Mouse (Mus musculus) hindbrain, postnatal 0 days (tissue): Measurements from ENCODE around the gene Tmem91. TPM values are rescaled to one million over a fixed set of nuclear protein-coding genes. Genes with fewer than 3 reads are reported as not detected.
A peak's percentile ranks its signal among the peaks of the same experiment; 100 is the strongest.

ENCODE experiments used
- ATAC-seq: fragments of 200-750 bp; cut with Nextera tagmentation; 2 replicates; pipeline ENCODE4 v1.8.0; 2017; ENCODE audit warnings: mild to moderate bottlenecking, moderate TSS enrichment, moderate library complexity
- DNase-seq: peaks from one replicate; pipeline ENCODE4 v3.0.0-alpha.2; 2015; ENCODE audit warnings: low spot score
- H3K27ac ChIP-seq: fragments of 300-500 bp; sonication (generic); 2 replicates; pipeline ENCODE4 v1.5.1; 2014; ENCODE audit warnings: mild to moderate bottlenecking
- H3K27me3 ChIP-seq: fragments of 300-500 bp; sonication (generic); 2 replicates; pipeline ENCODE4 v1.6.1; 2014; ENCODE audit warnings: low read length, mixed read lengths; ENCODE audit not compliant: insufficient read depth
- H3K36me3 ChIP-seq: fragments of 300-500 bp; sonication (generic); 2 replicates; pipeline ENCODE4 v1.6.1; 2014; ENCODE audit warnings: low read length, mixed read lengths; ENCODE audit not compliant: insufficient read depth
- H3K4me1 ChIP-seq: fragments of 300-500 bp; sonication (generic); 2 replicates; pipeline ENCODE4 v1.6.1; 2014; ENCODE audit warnings: antibody characterized with exemption, low read length, mixed read lengths; ENCODE audit not compliant: insufficient read depth
- H3K4me2 ChIP-seq: fragments of 300-500 bp; sonication (generic); 2 replicates; pipeline ENCODE4 v1.6.1; 2014; ENCODE audit warnings: low read depth, mild to moderate bottlenecking, low read length, moderate library complexity, mixed read lengths
- H3K4me3 ChIP-seq: fragments of 300-500 bp; sonication (generic); 2 replicates; pipeline ENCODE4 v1.5.1; 2014; ENCODE audit warnings: low read length
- H3K9ac ChIP-seq: fragments of 300-500 bp; sonication (generic); replicated peaks from 2 replicates; pipeline ENCODE4 v1.6.1; 2014; ENCODE audit warnings: mild to moderate bottlenecking, low read length, moderate library complexity, mixed read lengths
- H3K9me3 ChIP-seq: fragments of 300-500 bp; sonication (generic); 2 replicates; pipeline ENCODE4 v1.6.1; 2016; ENCODE audit warnings: low read length, mixed read lengths
- CTCF ChIP-seq: IDR thresholded peaks from 2 replicates; pipeline ENCODE4 v1.5.1; 2016; ENCODE audit warnings: antibody characterized with exemption, control low read depth, low read depth
- WGBS: fragments of 180-500 bp; shearing (Covaris S2); extraction: QIAGEN DNeasy Blood & Tissue Kit; methylation state at CpG from one replicate; pipeline ENCODE4 v1.1.7; 2014; 5-methylcytosine and 5-hydroxymethylcytosine counted together
- polyA plus RNA-seq: library from polyadenylated mRNA; unstranded; fragments of >200 nt; fragmentation: Nextera tagmentation; extraction: Ambion mirVana; gene quantifications from 2 replicates; pipeline ENCODE4 v1.2.1, GENCODE M21; 2015
- total RNA-seq: library from RNA; depleted of rRNA; stranded (reverse); fragments of >200 nt; gene quantifications from 2 replicates; pipeline ENCODE4 v1.2.3, GENCODE M21; 2014

The Tmem91 gene
- total and polyA plus RNA-seq, 2 experiments from 2014 or later: 62.1 to 185 TPM

GRCm38 (mm10) chr7:25632679-25633078, 42.3 kb downstream of the Tmem91 start:
- H3K4me1 ChIP-seq: no peaks in the 10 kb centered on the region
- 91% methylated on average over 5 of the region's 5 CpGs for WGBS

GRCm38 (mm10) chr7:25628323-25628620, 46.7 kb downstream of the Tmem91 start:
- Histone ChIP-seq H3K4me1 (peaks cover 3% of the 10 kb centered on the region; the same call in 1 of the 2 replicates), H3K4me3 (no peak overlapping the region), H3K27ac (no peak overlapping the region), H3K36me3 (peaks cover 33% of the 10 kb centered on the region), H3K27me3 (no peaks in the 10 kb centered on the region), H3K9me3 (no peaks in the 10 kb centered on the region), H3K9ac (no peak overlapping the region), H3K4me2 (no peak overlapping the region)
- DNase-seq (no peak), ATAC-seq (no peak)
- TF ChIP-seq CTCF: no peak
- 55% methylated on average over 8 of the region's 8 CpGs for WGBS

More at GRCm38 (mm10) chr7:25632679-25633078, 42.3 kb downstream of the Tmem91 start:
- Histone ChIP-seq H3K4me3 (no peak overlapping the region), H3K36me3 (peaks cover 37% of the 10 kb centered on the region), H3K9ac (no peak overlapping the region), H3K27me3 (no peaks in the 10 kb centered on the region), H3K4me2 (no peak overlapping the region), H3K9me3 (no peaks in the 10 kb centered on the region), H3K27ac (no peak overlapping the region)
- no peak for TF ChIP-seq CTCF
- ATAC-seq (no peak), DNase-seq (no peak)

- TF ChIP-seq CTCF: no peak
- no peaks in the 10 kb centered on the region for H3K9me3 ChIP-seq
- H3K27ac ChIP-seq: no peak overlapping the region
- peaks cover 3% of the 10 kb centered on the region; the same call in 1 of the 2 replicates for H3K4me1 ChIP-seq
- peaks cover 28% of the 10 kb centered on the region for H3K36me3 ChIP-seq
- H3K4me3 ChIP-seq: peak overlapping the region; percentile 20
- peak overlapping the region; percentile 49 for H3K4me2 ChIP-seq
- ATAC-seq: no peak
- H3K27me3 ChIP-seq: no peaks in the 10 kb centered on the region
- no peak overlapping the region; the same call in 1 of the 2 replicates for H3K9ac ChIP-seq
- no peak for DNase-seq
- 20% methylated on average over 38 of the region's 38 CpGs for WGBS
Observed at GRCm38 (mm10) chr7:25627431-25628322, 47.3 kb downstream of the Tmem91 start.

- Histone ChIP-seq H3K9me3 (no peaks in the 10 kb centered on the region), H3K27me3 (no peaks in the 10 kb centered on the region), H3K27ac (no peak within 1 kb of the TSS), H3K4me3 (peak within 1 kb of the TSS; percentile 20), H3K4me2 (peak within 1 kb of the TSS; percentile 49), H3K9ac (no peak within 1 kb of the TSS; the same call in 1 of the 2 replicates), H3K36me3 (peaks cover 29% of the 10 kb centered on the region), H3K4me1 (peaks cover 3% of the 10 kb centered on the region; the same call in 1 of the 2 replicates)
- DNase-seq (no peak), ATAC-seq (peak; percentile 4; the same call in 1 of the 2 replicates)
- 22% methylated on average over 28 of the region's 29 CpGs for WGBS
- TF ChIP-seq CTCF: no peak
Observed at GRCm38 (mm10) chr7:25626509-25627430, 48.2 kb downstream of the Tmem91 start, which contains the start of gene B3gnt8. Gene B3gnt8, plus strand, starts transcription at chr7:25626654.

GRCm38 (mm10) chr7:25625594-25626250, 49.2 kb downstream of the Tmem91 start:
- H3K9me3 ChIP-seq: no peaks in the 10 kb centered on the region
- peak; percentile 56 for TF ChIP-seq CTCF
- no peak overlapping the region for H3K27ac ChIP-seq
- no peak overlapping the region for H3K4me2 ChIP-seq
- WGBS: 77% methylated on average over 10 of the region's 10 CpGs
- H3K9ac ChIP-seq: no peak overlapping the region
- H3K4me1 ChIP-seq: peaks cover 3% of the 10 kb centered on the region; the same call in 1 of the 2 replicates
- H3K36me3 ChIP-seq: peaks cover 28% of the 10 kb centered on the region
- ATAC-seq: no peak
- no peaks in the 10 kb centered on the region for H3K27me3 ChIP-seq
- H3K4me3 ChIP-seq: no peak overlapping the region
- peak; percentile 22 for DNase-seq

- no peaks in the 10 kb centered on the region for H3K27me3 ChIP-seq
- H3K4me1 ChIP-seq: peaks cover 8% of the 10 kb centered on the region; the same call in 1 of the 2 replicates
- H3K4me2 ChIP-seq: no peak overlapping the region
- ATAC-seq (no peak), DNase-seq (no peak)
- H3K9me3 ChIP-seq: no peaks in the 10 kb centered on the region
- 79% methylated on average over 5 of the region's 5 CpGs for WGBS
- H3K36me3 ChIP-seq: peaks cover 21% of the 10 kb centered on the region
- H3K9ac ChIP-seq: no peak overlapping the region
- no peak overlapping the region for H3K4me3 ChIP-seq
- H3K27ac ChIP-seq: no peak overlapping the region
- TF ChIP-seq CTCF: no peak
Observed at GRCm38 (mm10) chr7:25624851-25625250, 50.1 kb downstream of the Tmem91 start.
